Mouse (Mus musculus) lung, embryonic 14.5 days (tissue): ENCODE data around the gene Mlx. TPM values are rescaled to one million over a fixed set of nuclear protein-coding genes. Genes with fewer than 3 reads are reported as not detected.
"Not testable (repeated sequence)": the region's sequence is repeated elsewhere in the genome, so short reads cannot be mapped to it uniquely, and the experiment has no call there.

ENCODE experiments used
- ATAC-seq: fragments of 200-750 bp; cut with Nextera tagmentation; 2 replicates; pipeline ENCODE4 v1.8.0; 2017; ENCODE audit warnings: mild to moderate bottlenecking, moderate TSS enrichment, moderate library complexity; ENCODE audit not compliant: insufficient read depth
- DNase-seq: peaks from one replicate; pipeline ENCODE4 v3.0.0-alpha.2; 2015
- H3K27ac ChIP-seq: fragments of 300-500 bp; sonication (generic); 2 replicates; pipeline ENCODE4 v1.5.1; 2014; ENCODE audit warnings: low read depth, mild to moderate bottlenecking, moderate library complexity
- H3K27me3 ChIP-seq: fragments of 300-500 bp; sonication (generic); 2 replicates; pipeline ENCODE4 v1.6.1; 2014; ENCODE audit warnings: low read length, control low read depth; ENCODE audit not compliant: insufficient read depth
- H3K36me3 ChIP-seq: fragments of 300-500 bp; sonication (generic); 2 replicates; pipeline ENCODE4 v1.6.1; 2014; ENCODE audit warnings: control low read depth; ENCODE audit not compliant: insufficient read depth
- H3K4me1 ChIP-seq: fragments of 300-500 bp; sonication (generic); 2 replicates; pipeline ENCODE4 v1.6.1; 2014; ENCODE audit warnings: antibody characterized with exemption, control low read depth; ENCODE audit not compliant: insufficient read depth
- H3K4me2 ChIP-seq: fragments of 300-500 bp; sonication (generic); 2 replicates; pipeline ENCODE4 v1.6.1; 2014; ENCODE audit warnings: mild to moderate bottlenecking
- H3K4me3 ChIP-seq: fragments of 300-500 bp; sonication (generic); 2 replicates; pipeline ENCODE4 v1.5.1; 2014; ENCODE audit warnings: low read depth, low read length
- H3K9ac ChIP-seq: fragments of 300-500 bp; sonication (generic); 2 replicates; pipeline ENCODE4 v1.6.1; 2014
- H3K9me3 ChIP-seq: fragments of 300-500 bp; sonication (generic); 2 replicates; pipeline ENCODE4 v1.6.1; 2016; ENCODE audit warnings: low read depth, low read length, control low read depth
- CTCF ChIP-seq: IDR thresholded peaks from 2 replicates; pipeline ENCODE4 v1.5.1; 2016; ENCODE audit warnings: antibody characterized with exemption, low read depth
- WGBS: fragments of 180-500 bp; shearing (Covaris S2); extraction: QIAGEN DNeasy Blood & Tissue Kit; methylation state at CpG from one replicate; pipeline ENCODE4 v1.1.7; 2014; 5-methylcytosine and 5-hydroxymethylcytosine counted together
- polyA plus RNA-seq: library from polyadenylated mRNA; unstranded; fragments of >200 nt; fragmentation: Nextera tagmentation; extraction: Ambion mirVana; gene quantifications from 2 replicates; pipeline ENCODE4 v1.2.1, GENCODE M21; 2014

Gene Mlx
- polyA plus RNA-seq, 1 experiment from 2014 or later, result 39.1 TPM

GRCm38 (mm10) chr11:101119131-101119760, 32.2 kb downstream of the Mlx start:
- DNase-seq, result peak; percentile 12
- H3K27ac ChIP-seq, result peak overlapping the region; percentile 87

GRCm38 (mm10) chr11:101119761-101120544, 32.9 kb downstream of the Mlx start, which contains the start of the genes Retreg3 and Tubg1:
Gene Retreg3 (minus strand): TSS chr11:101119893.
Gene Tubg1 (plus strand): TSS chr11:101119938.
- Histone ChIP-seq H3K9ac (peak within 1 kb of the TSS; percentile 85), H3K27ac (peak within 1 kb of the TSS; percentile 92), H3K36me3 (peaks cover 31% of the 10 kb centered on the region), H3K27me3 (no peaks in the 10 kb centered on the region), H3K4me3 (peak within 1 kb of the TSS; percentile 91), H3K4me1 (peaks cover 16% of the 10 kb centered on the region), H3K9me3 (no peaks in the 10 kb centered on the region), H3K4me2 (peak within 1 kb of the TSS; percentile 96)
- DNase-seq, result peak; percentile 100
- WGBS, result under 1% methylated on average over 61 of the region's 61 CpGs
- TF ChIP-seq CTCF, result no peak
- peak; percentile 96 for ATAC-seq

More at GRCm38 (mm10) chr11:101119131-101119760, 32.2 kb downstream of the Mlx start:
- Histone ChIP-seq H3K36me3 (peaks cover 32% of the 10 kb centered on the region), H3K4me3 (peak overlapping the region; percentile 91), H3K4me2 (peak overlapping the region; percentile 96), H3K27me3 (no peaks in the 10 kb centered on the region), H3K9me3 (no peaks in the 10 kb centered on the region), H3K4me1 (peaks cover 16% of the 10 kb centered on the region), H3K9ac (peak overlapping the region; percentile 85)
- peak; percentile 47 for TF ChIP-seq CTCF
- ATAC-seq, result peak; percentile 80; the same call in 1 of the 2 replicates
- WGBS, result under 1% methylated on average over 39 of the region's 39 CpGs

GRCm38 (mm10) chr11:101120545-101121188, 33.6 kb downstream of the Mlx start:
- Histone ChIP-seq H3K27me3 (no peaks in the 10 kb centered on the region), H3K36me3 (peaks cover 35% of the 10 kb centered on the region), H3K4me3 (peak overlapping the region; percentile 91), H3K4me1 (peaks cover 16% of the 10 kb centered on the region), H3K9me3 (no peaks in the 10 kb centered on the region), H3K4me2 (peak overlapping the region; percentile 96), H3K27ac (peak overlapping the region; percentile 92), H3K9ac (peak overlapping the region; percentile 77)
- TF ChIP-seq CTCF, result no peak
- no peak for ATAC-seq
- WGBS, result 16% methylated on average over 19 of the region's 19 CpGs
- no peak for DNase-seq

GRCm38 (mm10) chr11:101124494-101124893, 37.4 kb downstream of the Mlx start:
- H3K36me3 ChIP-seq, result peaks cover 38% of the 10 kb centered on the region
- H3K9ac ChIP-seq, H3K4me1 ChIP-seq, H3K27ac ChIP-seq, H3K27me3 ChIP-seq, H3K4me2 ChIP-seq, DNase-seq, H3K4me3 ChIP-seq, H3K9me3 ChIP-seq, ATAC-seq: not testable (repeated sequence)
- WGBS, result 92% methylated on average over 8 of the region's 8 CpGs

- H3K27me3 ChIP-seq, H3K9me3 ChIP-seq, DNase-seq, H3K4me2 ChIP-seq, H3K4me1 ChIP-seq, H3K4me3 ChIP-seq, H3K27ac ChIP-seq, ATAC-seq, H3K9ac ChIP-seq: not testable (repeated sequence)
- WGBS, result 97% methylated on average over 6 of the region's 9 CpGs
- peaks cover 38% of the 10 kb centered on the region for H3K36me3 ChIP-seq
Measured at GRCm38 (mm10) chr11:101125008-101125407, 37.9 kb downstream of the Mlx start.

- H3K27ac ChIP-seq, result no peak overlapping the region
- ATAC-seq (no peak), DNase-seq (peak; percentile 15)
- no peak overlapping the region for H3K9ac ChIP-seq
- no peak overlapping the region for H3K4me3 ChIP-seq
- no peaks in the 10 kb centered on the region for H3K9me3 ChIP-seq
- no peaks in the 10 kb centered on the region for H3K27me3 ChIP-seq
- peak; percentile 41 for TF ChIP-seq CTCF
- H3K4me2 ChIP-seq, result no peak overlapping the region
- no peaks in the 10 kb centered on the region for H3K4me1 ChIP-seq
- WGBS, result 83% methylated on average over 1 of the region's 1 CpGs
- peaks cover 38% of the 10 kb centered on the region for H3K36me3 ChIP-seq
Measured at GRCm38 (mm10) chr11:101127075-101127474, 40.0 kb downstream of the Mlx start.

- peaks cover 20% of the 10 kb centered on the region for H3K36me3 ChIP-seq
- no peak overlapping the region for H3K27ac ChIP-seq
- ATAC-seq, result no peak
- H3K27me3 ChIP-seq, result no peaks in the 10 kb centered on the region
- no peak overlapping the region for H3K9ac ChIP-seq
- no peak overlapping the region for H3K4me2 ChIP-seq
- no peak overlapping the region for H3K4me3 ChIP-seq
- 77% methylated on average over 11 of the region's 11 CpGs for WGBS
- H3K9me3 ChIP-seq, result no peaks in the 10 kb centered on the region
- TF ChIP-seq CTCF, result no peak
- DNase-seq, result no peak
- H3K4me1 ChIP-seq, result no peaks in the 10 kb centered on the region
Measured at GRCm38 (mm10) chr11:101128996-101129577, 42.0 kb downstream of the Mlx start.
